Comparison of ENCODE assay signal across 25 mouse cellular contexts in the genomic region with DNA sequence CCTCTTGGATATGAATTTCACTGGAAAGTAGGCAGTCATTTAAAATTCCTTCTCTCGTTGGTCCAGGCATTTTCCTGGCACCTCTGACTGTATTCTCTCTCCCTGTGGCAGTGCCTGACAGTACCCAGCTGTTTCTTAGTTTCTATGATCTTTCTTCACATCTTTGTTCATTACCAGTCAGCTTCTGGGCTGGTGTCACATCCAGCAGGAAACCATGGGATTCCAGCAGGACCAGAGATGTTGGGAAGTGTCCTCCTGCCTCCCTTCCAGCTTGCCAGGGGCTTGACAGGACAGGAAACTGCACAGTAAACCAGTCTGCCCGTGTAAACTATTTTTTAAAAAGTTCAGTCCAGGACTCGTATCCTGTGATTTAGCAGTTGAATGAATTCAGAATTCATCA. TPM values are rescaled to one million over a fixed set of nuclear protein-coding genes. Genes with fewer than 3 reads are reported as not detected.
DNase-seq lines count a peak whose midpoint lies in the region; ATAC-seq and TF ChIP-seq lines count a peak whose summit lies in the region.
"Had no signal": no experiment of that assay in that cellular context is flagged by ENCODE, and none has a peak within 500 bp of the region (broad histone marks: within the 10 kb centered on the region; RNA-seq: fewer than 3 reads in every experiment).

No protein-coding gene starts in this region.

- TF ChIP-seq CTCF in kidney, adult 2 months (conservative IDR thresholded peaks at IDR 0.05; ENCODE audit: insufficient read depth, insufficient read length, low read depth, low read length) = no peak
- TF ChIP-seq CTCF in lung, embryonic 14.5 days (IDR thresholded peaks at IDR 0.05; ENCODE audit: low read depth) = no peak

- H3K36me3 ChIP-seq in kidney, adult 2 months (ENCODE audit: control insufficient read depth, insufficient read depth, low read length) = peaks cover 4% of the 10 kb centered on the region
- peaks cover 42% of the 10 kb centered on the region for H3K36me3 ChIP-seq in lung, embryonic 14.5 days (ENCODE audit: insufficient read depth)

- H3K9me3 ChIP-seq in lung, embryonic 14.5 days (ENCODE audit: low read depth, low read length) = no peaks in the 10 kb centered on the region
- H3K9me3 ChIP-seq: embryonic facial prominence, embryonic 15.5 days; forebrain, embryonic 10.5 days; G1E had no signal

- H3K27ac ChIP-seq in kidney, adult 2 months (ENCODE audit: insufficient read depth, low read depth, low read length) = no peak overlapping the region
- H3K27ac ChIP-seq in lung, embryonic 14.5 days (ENCODE audit: low read depth) = no peak overlapping the region
- H3K27ac ChIP-seq: embryonic facial prominence, embryonic 15.5 days; forebrain, embryonic 10.5 days; gastrocnemius, adult 2 months had no signal

- ATAC-seq in lung, embryonic 14.5 days (ENCODE audit: insufficient read depth) = no peak
- ATAC-seq: CD4-positive, CD25-positive, alpha-beta regulatory T cell, adult 4 months; forebrain, embryonic 14.5 days had no signal

- DNase-seq in kidney, adult 2 months = peak; percentile 69
- no peak for DNase-seq in kidney, postnatal 4 days
- peak; percentile 26 to 63 for DNase-seq in kidney, postnatal 25 days
- DNase-seq in kidney, adult 18-20 months = no peak
- peak; percentile 35 for DNase-seq in lung, embryonic 14.5 days
- DNase-seq in lung, postnatal 14 days = peak; percentile 38
- DNase-seq in gastrocnemius, postnatal 10 days = no peak
- DNase-seq in thymus, postnatal 14 days = no peak
- DNase-seq: adrenal gland, postnatal 10 days; B cell, adult 2 months; cerebellum, adult 11 months; cerebellum, adult 8-10 months; cerebellum, postnatal 14 days; embryo, embryonic 11 days; gastrocnemius, adult 2 months; gastrocnemius, postnatal 36 days; heart, adult 11 months; heart, postnatal 10 days; heart, postnatal 4 days had no signal

- 36% methylated on average over 3 of the region's 3 CpGs for WGBS in kidney, adult 2 months
- WGBS in lung, embryonic 14.5 days = 47% methylated on average over 3 of the region's 3 CpGs

- TF ChIP-seq POLR2A in kidney, adult 2 months (IDR thresholded peaks at IDR 0.05; ENCODE audit: low read depth, low read length) = no peak

- H3K27me3 ChIP-seq in kidney, adult 2 months (replicated peaks; ENCODE audit: control insufficient read depth, insufficient read depth, low read length) = no peaks in the 10 kb centered on the region
- no peaks in the 10 kb centered on the region for H3K27me3 ChIP-seq in lung, embryonic 14.5 days (ENCODE audit: insufficient read depth, low read length)
- H3K27me3 ChIP-seq: embryonic facial prominence, embryonic 15.5 days had no signal

- no peak overlapping the region for H3K4me2 ChIP-seq in lung, embryonic 14.5 days
- H3K4me2 ChIP-seq: embryonic facial prominence, embryonic 15.5 days had no signal

- no peak overlapping the region for H3K9ac ChIP-seq in lung, embryonic 14.5 days
- H3K9ac ChIP-seq: embryonic facial prominence, embryonic 15.5 days had no signal

- H3K4me3 ChIP-seq in kidney, adult 2 months (ENCODE audit: insufficient read depth, low read depth, low read length) = no peak overlapping the region
- H3K4me3 ChIP-seq in lung, embryonic 14.5 days (ENCODE audit: low read depth, low read length) = no peak overlapping the region
- H3K4me3 ChIP-seq: embryonic facial prominence, embryonic 15.5 days; erythroblast, embryonic 14.5 days; forebrain, embryonic 10.5 days; gastrocnemius, adult 2 months had no signal

- H3K4me1 ChIP-seq in kidney, adult 2 months (ENCODE audit: control insufficient read depth, insufficient read depth, low read length) = no peaks in the 10 kb centered on the region
- no peaks in the 10 kb centered on the region for H3K4me1 ChIP-seq in lung, embryonic 14.5 days (ENCODE audit: insufficient read depth)
- H3K4me1 ChIP-seq: embryonic facial prominence, embryonic 15.5 days; forebrain, embryonic 10.5 days had no signal

RNA-seq across cellular contexts. Expression of a gene that starts 34.6 kb away (rescaled TPM):
- 186 and 203 TPM in 2 replicates for polyA plus RNA-seq in kidney, adult 2 months (2012; rRNA removed)
- polyA plus RNA-seq in lung, embryonic 14.5 days (2014; fragmentation: Nextera tagmentation; extraction: Ambion mirVana) = 115 and 117 TPM in 2 replicates
- total RNA-seq in gastrocnemius, postnatal 10 days (2021) = 10 to 100 TPM; 29.4 to 32.5 TPM

Comparison
In these comparisons a context has a peak if more than half of its experiments do, and no peak if none do; other contexts are left out.
1. DNase-seq: peak in kidney, adult 2 months (single experiment), kidney, postnatal 25 days (2 of 2), lung, embryonic 14.5 days (single experiment) and lung, postnatal 14 days (single experiment); none in kidney, postnatal 4 days (0 of 2), kidney, adult 18-20 months (single experiment), gastrocnemius, postnatal 10 days (single experiment) and thymus, postnatal 14 days (single experiment).